Mouse (Mus musculus) ZHBTc4 (cell line): ENCODE results near the gene Fbn1.
"Not testable (repeated sequence)": the region's sequence is repeated elsewhere in the genome, so short reads cannot be mapped to it uniquely, and the experiment has no call there.

Source experiments
- DNase-seq: peaks from one replicate; pipeline ENCODE4 v3.0.0-alpha.2; 2011; ENCODE audit warnings: low read depth, low spot score

Fbn1 gene

GRCm38 (mm10) chr2:125295526-125295925 lies 212.3 kb downstream of the Fbn1 start:
- DNase-seq = no peak

- no peak for DNase-seq
These were observed 213.8 kb downstream of the Fbn1 start for GRCm38 (mm10) chr2:125293969-125294491.

- DNase-seq = no peak
These were observed 215.2 kb downstream of the Fbn1 start for GRCm38 (mm10) chr2:125292616-125293015.

GRCm38 (mm10) chr2:125291101-125291500 lies 216.7 kb downstream of the Fbn1 start:
- DNase-seq = no peak

GRCm38 (mm10) chr2:125290197-125290965 lies 217.4 kb downstream of the Fbn1 start:
- DNase-seq = no peak

GRCm38 (mm10) chr2:125285777-125286176 lies 222.0 kb downstream of the Fbn1 start:
- no peak for DNase-seq

GRCm38 (mm10) chr2:125282334-125283206 lies 225.2 kb downstream of the Fbn1 start:
- no peak for DNase-seq

GRCm38 (mm10) chr2:125279995-125280394 lies 227.8 kb downstream of the Fbn1 start:
- DNase-seq = not testable (repeated sequence)

GRCm38 (mm10) chr2:125278474-125278873 lies 229.3 kb downstream of the Fbn1 start:
- no peak for DNase-seq

GRCm38 (mm10) chr2:125276692-125277091 lies 231.1 kb downstream of the Fbn1 start:
- no peak for DNase-seq

GRCm38 (mm10) chr2:125275617-125276016 lies 232.2 kb downstream of the Fbn1 start:
- DNase-seq = no peak

- no peak for DNase-seq
These were observed 238.9 kb downstream of the Fbn1 start for GRCm38 (mm10) chr2:125268876-125269275.

- DNase-seq = no peak
These were observed 244.0 kb downstream of the Fbn1 start for GRCm38 (mm10) chr2:125263753-125264152.

GRCm38 (mm10) chr2:125263056-125263455 lies 244.7 kb downstream of the Fbn1 start:
- no peak for DNase-seq

GRCm38 (mm10) chr2:125260326-125260725 lies 247.5 kb downstream of the Fbn1 start:
- no peak for DNase-seq

GRCm38 (mm10) chr2:125259230-125260120 lies 248.3 kb downstream of the Fbn1 start:
- DNase-seq = peak; percentile 74

- no peak for DNase-seq
These were observed 251.9 kb downstream of the Fbn1 start for GRCm38 (mm10) chr2:125255886-125256285.

GRCm38 (mm10) chr2:125254630-125255029 lies 253.2 kb downstream of the Fbn1 start:
- DNase-seq = no peak

- DNase-seq = no peak
These were observed 254.1 kb downstream of the Fbn1 start for GRCm38 (mm10) chr2:125253699-125254098.

GRCm38 (mm10) chr2:125252275-125252674 lies 255.5 kb downstream of the Fbn1 start:
- DNase-seq = peak; percentile 73

- DNase-seq = peak; percentile 73
These were observed 256.0 kb downstream of the Fbn1 start for GRCm38 (mm10) chr2:125251781-125252180.
